Mouse (Mus musculus): ENCODE measurements at regions not wholly inside any gene's neighbourhood (a gene's known extent, or its start where the extent isn't known, plus 50 kb on each side); places are given as distances from the start of the nearest gene placed in this dataset.

GRCm38 (mm10) chr1:24901278-24901677 is 222.8 kb downstream of the Lmbrd1 start:
- TF ChIP-seq CTCF (IDR thresholded peaks at IDR 0.05; ENCODE audit: extremely low read depth, insufficient read length, insufficient replicate concordance, low read depth, low read length): peak; percentile 8; the same call in 1 of the 2 replicates
- TF ChIP-seq POLR2A (IDR thresholded peaks at IDR 0.05; ENCODE audit: low read depth, low read length): no peak
